Mouse (Mus musculus): Measurements from ENCODE around the gene Plekhh2. TPM values are rescaled to one million over a fixed set of nuclear protein-coding genes. Genes with fewer than 3 reads are reported as not detected.

Gene Plekhh2
- polyA plus RNA-seq, 1 experiment from 2014 or later: 0.76 TPM

- no peaks in the 10 kb centered on the region for H3K27me3 ChIP-seq (replicated peaks)
- 72% methylated on average over 19 of the region's 19 CpGs for WGBS (ENCODE audit: insufficient replicate concordance)
- ATAC-seq: no peak
- H3K4me1 ChIP-seq: no peaks in the 10 kb centered on the region
- H3K4me2 ChIP-seq: no peak overlapping the region
- H3K36me3 ChIP-seq: no peaks in the 10 kb centered on the region
- H3K27ac ChIP-seq: no peak overlapping the region
- H3K4me3 ChIP-seq: no peak overlapping the region
- H3K9ac ChIP-seq: no peak overlapping the region
- H3K9me3 ChIP-seq (replicated peaks): no peaks in the 10 kb centered on the region
These were observed 145.1 kb downstream of the Plekhh2 start for GRCm38 (mm10) chr17:84656653-84657421.

- no peak overlapping the region for H3K4me2 ChIP-seq
- H3K9ac ChIP-seq: no peak overlapping the region
- no peaks in the 10 kb centered on the region for H3K9me3 ChIP-seq (replicated peaks)
- no peak overlapping the region for H3K27ac ChIP-seq
- no peaks in the 10 kb centered on the region for H3K36me3 ChIP-seq
- WGBS (ENCODE audit: insufficient replicate concordance): 68% methylated on average over 3 of the region's 3 CpGs
- no peaks in the 10 kb centered on the region for H3K27me3 ChIP-seq (replicated peaks)
- no peak for ATAC-seq
- no peaks in the 10 kb centered on the region for H3K4me1 ChIP-seq
- H3K4me3 ChIP-seq: no peak overlapping the region
These were observed 145.7 kb downstream of the Plekhh2 start for GRCm38 (mm10) chr17:84657422-84657732.

GRCm38 (mm10) chr17:84657782-84658181, 146.1 kb downstream of the Plekhh2 start:
- H3K4me3 ChIP-seq: no peak overlapping the region
- H3K27ac ChIP-seq: no peak overlapping the region
- no peaks in the 10 kb centered on the region for H3K9me3 ChIP-seq (replicated peaks)
- H3K36me3 ChIP-seq: no peaks in the 10 kb centered on the region
- no peaks in the 10 kb centered on the region for H3K4me1 ChIP-seq
- no peak overlapping the region for H3K4me2 ChIP-seq
- WGBS (ENCODE audit: insufficient replicate concordance): 63% methylated on average over 7 of the region's 7 CpGs
- ATAC-seq: no peak
- H3K9ac ChIP-seq: no peak overlapping the region
- H3K27me3 ChIP-seq (replicated peaks): no peaks in the 10 kb centered on the region

GRCm38 (mm10) chr17:84658195-84658594, 146.5 kb downstream of the Plekhh2 start:
- H3K4me2 ChIP-seq: no peak overlapping the region
- H3K4me3 ChIP-seq: no peak overlapping the region
- H3K27ac ChIP-seq: no peak overlapping the region
- no peaks in the 10 kb centered on the region for H3K9me3 ChIP-seq (replicated peaks)
- ATAC-seq: no peak
- no peaks in the 10 kb centered on the region for H3K27me3 ChIP-seq (replicated peaks)
- H3K4me1 ChIP-seq: no peaks in the 10 kb centered on the region
- WGBS (ENCODE audit: insufficient replicate concordance): 53% methylated on average over 5 of the region's 5 CpGs
- H3K9ac ChIP-seq: no peak overlapping the region
- no peaks in the 10 kb centered on the region for H3K36me3 ChIP-seq

GRCm38 (mm10) chr17:84658951-84659350, 147.3 kb downstream of the Plekhh2 start:
- no peak overlapping the region for H3K4me3 ChIP-seq
- H3K27ac ChIP-seq: no peak overlapping the region
- ATAC-seq: no peak
- no peaks in the 10 kb centered on the region for H3K4me1 ChIP-seq
- WGBS (ENCODE audit: insufficient replicate concordance): 71% methylated on average over 8 of the region's 8 CpGs
- no peak overlapping the region for H3K9ac ChIP-seq
- no peaks in the 10 kb centered on the region for H3K27me3 ChIP-seq (replicated peaks)
- H3K4me2 ChIP-seq: no peak overlapping the region
- H3K36me3 ChIP-seq: no peaks in the 10 kb centered on the region
- H3K9me3 ChIP-seq (replicated peaks): no peaks in the 10 kb centered on the region

- WGBS (ENCODE audit: insufficient replicate concordance): 65% methylated on average over 10 of the region's 10 CpGs
These were observed 153.4 kb downstream of the Plekhh2 start for GRCm38 (mm10) chr17:84665053-84665452.

GRCm38 (mm10) chr17:84665691-84666090, 154.0 kb downstream of the Plekhh2 start:
- Histone ChIP-seq H3K27ac (no peak overlapping the region), H3K9ac (no peak overlapping the region), H3K4me2 (no peak overlapping the region), H3K9me3 (replicated peaks) (no peaks in the 10 kb centered on the region), H3K36me3 (no peaks in the 10 kb centered on the region), H3K27me3 (replicated peaks) (peaks cover 8% of the 10 kb centered on the region; the same call in 1 of the 2 replicates), H3K4me3 (no peak overlapping the region), H3K4me1 (no peaks in the 10 kb centered on the region)
- WGBS (ENCODE audit: insufficient replicate concordance): 27% methylated on average over 9 of the region's 9 CpGs
- no peak for ATAC-seq

More at GRCm38 (mm10) chr17:84665053-84665452, 153.4 kb downstream of the Plekhh2 start:
- Histone ChIP-seq H3K36me3 (no peaks in the 10 kb centered on the region), H3K4me3 (no peak overlapping the region), H3K4me2 (no peak overlapping the region), H3K4me1 (no peaks in the 10 kb centered on the region), H3K9me3 (replicated peaks) (no peaks in the 10 kb centered on the region), H3K27ac (no peak overlapping the region), H3K9ac (no peak overlapping the region), H3K27me3 (replicated peaks) (peaks cover 8% of the 10 kb centered on the region; the same call in 1 of the 2 replicates)
- no peak for ATAC-seq

- H3K27ac ChIP-seq: no peak overlapping the region
- H3K36me3 ChIP-seq: no peaks in the 10 kb centered on the region
- no peak overlapping the region for H3K4me2 ChIP-seq
- ATAC-seq: no peak
- no peaks in the 10 kb centered on the region for H3K9me3 ChIP-seq (replicated peaks)
- H3K27me3 ChIP-seq (replicated peaks): peaks cover 12% of the 10 kb centered on the region; the same call in 1 of the 2 replicates
- WGBS (ENCODE audit: insufficient replicate concordance): 77% methylated on average over 3 of the region's 3 CpGs
- H3K9ac ChIP-seq: no peak overlapping the region
- no peak overlapping the region for H3K4me3 ChIP-seq
- H3K4me1 ChIP-seq: no peaks in the 10 kb centered on the region
These were observed 156.2 kb downstream of the Plekhh2 start for GRCm38 (mm10) chr17:84667848-84668247.

Other genes starting within 250 kb of the Plekhh2 start
- gene Thada, start 45.7 kb upstream of the Plekhh2 start, polyA plus RNA-seq (2016; fragmentation: Nextera tagmentation; extraction: Ambion mirVana): 6.1 and 7.8 TPM in 2 replicates
- 3.3 and 4.2 TPM in 2 replicates for gene Dync2li1, start 114.6 kb downstream of the Plekhh2 start, polyA plus RNA-seq (2016; fragmentation: Nextera tagmentation; extraction: Ambion mirVana)
- gene Abcg8, start 164.4 kb downstream of the Plekhh2 start, polyA plus RNA-seq (2016; fragmentation: Nextera tagmentation; extraction: Ambion mirVana): 0.14 and 0.28 TPM in 2 replicates
- 0.14 and 0.26 TPM in 2 replicates for gene Abcg5, start 171.1 kb downstream of the Plekhh2 start, polyA plus RNA-seq (2016; fragmentation: Nextera tagmentation; extraction: Ambion mirVana)

Measured in liver, embryonic 12.5 days (tissue).